Mouse (Mus musculus) v-Abl transformed pro-B cells (cell line): ENCODE measurements around the gene Spred1.

Source experiments
- in situ Hi-C, 2 experiments: fragments of 400-800 bp; cut with MboI; formaldehyde crosslinking; loops; one replicate each; pipeline ENCODE4 v1.15.1; 2025; ENCODE audit not compliant: unreplicated experiment in 2 of 2

Spred1 gene

GRCm38 (mm10) chr2:117168379-117168778 lies 47.2 kb downstream of the Spred1 start:
- in situ Hi-C loops: no loop called here

- in situ Hi-C loops: no loop called here
Measured at GRCm38 (mm10) chr2:117169037-117169436, 47.9 kb downstream of the Spred1 start.

GRCm38 (mm10) chr2:117172981-117173380 lies 51.8 kb downstream of the Spred1 start:
- in situ Hi-C loops: loop anchor here in 1 of 2 experiments (10.0 kb wide), 1 partner anchor 162 kb away; no protein-coding TSS in a partner anchor

- in situ Hi-C loops: loop anchor here (5.0 to 25.0 kb wide), 4 partner anchors 54 to 1114 kb away; partner anchors contain the start of genes Spred1 (in 2 of the 2) and Meis2 (in 1 of the 2)
Measured at GRCm38 (mm10) chr2:117176066-117176465, 54.9 kb downstream of the Spred1 start.

GRCm38 (mm10) chr2:117176937-117177336 lies 55.8 kb downstream of the Spred1 start:
- in situ Hi-C loops: loop anchor here (5.0 to 25.0 kb wide), 4 partner anchors 55 to 1115 kb away; partner anchors contain the start of genes Spred1 (in 2 of the 2) and Meis2 (in 1 of the 2)

GRCm38 (mm10) chr2:117180250-117180885 lies 59.2 kb downstream of the Spred1 start:
- in situ Hi-C loops: loop anchor here (5.0 to 25.0 kb wide), 4 partner anchors 47 to 1118 kb away; partner anchors contain the start of gene Meis2 (in 1 of the 2)

GRCm38 (mm10) chr2:117185587-117185986 lies 64.4 kb downstream of the Spred1 start:
- in situ Hi-C loops: loop anchor here (5.0 to 25.0 kb wide), 2 partner anchors 42 to 1123 kb away; partner anchors contain the start of gene Meis2 (in 1 of the 2)

- in situ Hi-C loops: loop anchor here in 1 of 2 experiments (25.0 kb wide), 1 partner anchor 1129 kb away; the partner anchor contains the start of gene Meis2
Measured at GRCm38 (mm10) chr2:117190915-117191314, 69.7 kb downstream of the Spred1 start.

- in situ Hi-C loops: loop anchor here in 1 of 2 experiments (25.0 kb wide), 1 partner anchor 1132 kb away; the partner anchor contains the start of gene Meis2
Measured at GRCm38 (mm10) chr2:117194309-117194708, 73.1 kb downstream of the Spred1 start.

- in situ Hi-C loops: loop anchor here in 1 of 2 experiments (25.0 kb wide), 1 partner anchor 1133 kb away; the partner anchor contains the start of gene Meis2
Measured at GRCm38 (mm10) chr2:117195151-117195550, 74.0 kb downstream of the Spred1 start.

GRCm38 (mm10) chr2:117195578-117195977 lies 74.4 kb downstream of the Spred1 start:
- in situ Hi-C loops: loop anchor here in 1 of 2 experiments (25.0 kb wide), 1 partner anchor 1133 kb away; the partner anchor contains the start of gene Meis2

GRCm38 (mm10) chr2:117200869-117201338 lies 79.7 kb downstream of the Spred1 start:
- in situ Hi-C loops: no loop called here

- in situ Hi-C loops: no loop called here
Measured at GRCm38 (mm10) chr2:117203350-117203749, 82.2 kb downstream of the Spred1 start.

GRCm38 (mm10) chr2:117204534-117204933 lies 83.4 kb downstream of the Spred1 start:
- in situ Hi-C loops: no loop called here

GRCm38 (mm10) chr2:117205066-117205465 lies 83.9 kb downstream of the Spred1 start:
- in situ Hi-C loops: no loop called here

- in situ Hi-C loops: no loop called here
Measured at GRCm38 (mm10) chr2:117210416-117211085, 89.4 kb downstream of the Spred1 start.

- in situ Hi-C loops: no loop called here
Measured at GRCm38 (mm10) chr2:117216152-117216551, 95.0 kb downstream of the Spred1 start.

- in situ Hi-C loops: no loop called here
Measured at GRCm38 (mm10) chr2:117217695-117218216, 96.6 kb downstream of the Spred1 start.

- in situ Hi-C loops: no loop called here
Measured at GRCm38 (mm10) chr2:117219536-117219935, 98.4 kb downstream of the Spred1 start.

- in situ Hi-C loops: no loop called here
Measured at GRCm38 (mm10) chr2:117222651-117223050, 101.5 kb downstream of the Spred1 start.
